Mouse (Mus musculus) heart, embryonic 16.5 days (tissue): ENCODE results near the gene Neurl3. TPM values are rescaled to one million over a fixed set of nuclear protein-coding genes. Genes with fewer than 3 reads are reported as not detected.

Experiments used
- ATAC-seq: fragments of 200-750 bp; cut with Nextera tagmentation; replicated peaks from 2 replicates; pipeline ENCODE4 v1.8.0; 2017; ENCODE audit warnings: moderate number of reproducible peaks; ENCODE audit not compliant: insufficient read depth, low FRiP score; ENCODE audit errors: extremely low read depth
- H3K27ac ChIP-seq: fragments of 300-500 bp; sonication (generic); 2 replicates; pipeline ENCODE4 v1.5.1; 2014; ENCODE audit warnings: mild to moderate bottlenecking, low read length, control low read depth, moderate library complexity
- H3K27me3 ChIP-seq: fragments of 300-500 bp; sonication (generic); 2 replicates; pipeline ENCODE4 v1.6.1; 2014; ENCODE audit warnings: low read length, mixed read lengths; ENCODE audit not compliant: control insufficient read depth, insufficient read depth
- H3K36me3 ChIP-seq: fragments of 300-500 bp; sonication (generic); 2 replicates; pipeline ENCODE4 v1.6.1; 2014; ENCODE audit not compliant: control insufficient read depth, insufficient read depth
- H3K4me1 ChIP-seq: fragments of 300-500 bp; sonication (generic); 2 replicates; pipeline ENCODE4 v1.6.1; 2014; ENCODE audit warnings: low read length, mixed read lengths; ENCODE audit not compliant: control insufficient read depth, insufficient read depth
- H3K4me2 ChIP-seq: fragments of 300-500 bp; sonication (generic); 2 replicates; pipeline ENCODE4 v1.6.1; 2014; ENCODE audit warnings: low read depth, mild to moderate bottlenecking, control low read depth, low read length
- H3K4me3 ChIP-seq: fragments of 300-500 bp; sonication (generic); 2 replicates; pipeline ENCODE4 v1.5.1; 2014; ENCODE audit warnings: mild to moderate bottlenecking, control low read depth, low read length
- H3K9ac ChIP-seq: fragments of 300-500 bp; sonication (generic); 2 replicates; pipeline ENCODE4 v1.6.1; 2014; ENCODE audit warnings: low read length, control low read depth
- H3K9me3 ChIP-seq: fragments of 300-500 bp; sonication (generic); replicated peaks from 2 replicates; pipeline ENCODE4 v1.6.1; 2016; ENCODE audit warnings: low read length; ENCODE audit not compliant: control insufficient read depth
- WGBS: fragments of 180-500 bp; shearing (Covaris S2); extraction: QIAGEN DNeasy Blood & Tissue Kit; methylation state at CpG from one replicate; pipeline ENCODE4 v1.1.7; 2014; 5-methylcytosine and 5-hydroxymethylcytosine counted together
- polyA plus RNA-seq: library from polyadenylated mRNA; unstranded; fragments of >200 nt; fragmentation: Nextera tagmentation; extraction: Ambion mirVana; gene quantifications from 2 replicates; pipeline ENCODE4 v1.2.1, GENCODE M21; 2015

Gene Neurl3
- polyA plus RNA-seq, 1 experiment from 2014 or later: 5.3 TPM

DNA sequence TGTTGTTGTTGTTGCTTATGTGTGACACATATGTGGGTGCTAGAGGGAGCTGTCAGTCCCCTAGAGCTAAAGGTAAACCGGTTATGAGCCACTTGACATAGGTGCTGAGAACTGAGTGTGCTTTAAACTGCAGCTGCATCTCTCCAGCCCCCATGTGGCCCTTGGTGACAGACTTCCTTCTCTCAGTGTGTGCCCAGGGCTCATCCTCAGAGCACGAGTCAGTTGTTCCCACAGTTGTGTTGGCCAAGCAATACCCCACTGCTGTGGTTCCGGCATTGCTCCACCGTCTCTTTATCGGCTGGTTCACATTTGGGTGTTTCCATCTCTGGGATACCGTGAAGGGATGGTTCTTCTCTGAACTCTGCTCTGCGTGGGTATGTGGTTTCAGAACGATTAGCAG, 17.2 kb downstream of the Neurl3 start:
- Histone ChIP-seq H3K4me1 (no peaks in the 10 kb centered on the region), H3K9me3 (peaks cover 10% of the 10 kb centered on the region), H3K36me3 (0 out of 2 replicates have a peak, but pooled peaks cover 2% of the 10 kb centered on the region), H3K27me3 (peaks cover 6% of the 10 kb centered on the region; the same call in 1 of the 2 replicates), H3K4me3 (no peak overlapping the region), H3K9ac (no peak overlapping the region), H3K27ac (no peak overlapping the region), H3K4me2 (no peak overlapping the region)
- WGBS: 85% methylated on average over 8 of the region's 8 CpGs
- no peak for ATAC-seq

DNA sequence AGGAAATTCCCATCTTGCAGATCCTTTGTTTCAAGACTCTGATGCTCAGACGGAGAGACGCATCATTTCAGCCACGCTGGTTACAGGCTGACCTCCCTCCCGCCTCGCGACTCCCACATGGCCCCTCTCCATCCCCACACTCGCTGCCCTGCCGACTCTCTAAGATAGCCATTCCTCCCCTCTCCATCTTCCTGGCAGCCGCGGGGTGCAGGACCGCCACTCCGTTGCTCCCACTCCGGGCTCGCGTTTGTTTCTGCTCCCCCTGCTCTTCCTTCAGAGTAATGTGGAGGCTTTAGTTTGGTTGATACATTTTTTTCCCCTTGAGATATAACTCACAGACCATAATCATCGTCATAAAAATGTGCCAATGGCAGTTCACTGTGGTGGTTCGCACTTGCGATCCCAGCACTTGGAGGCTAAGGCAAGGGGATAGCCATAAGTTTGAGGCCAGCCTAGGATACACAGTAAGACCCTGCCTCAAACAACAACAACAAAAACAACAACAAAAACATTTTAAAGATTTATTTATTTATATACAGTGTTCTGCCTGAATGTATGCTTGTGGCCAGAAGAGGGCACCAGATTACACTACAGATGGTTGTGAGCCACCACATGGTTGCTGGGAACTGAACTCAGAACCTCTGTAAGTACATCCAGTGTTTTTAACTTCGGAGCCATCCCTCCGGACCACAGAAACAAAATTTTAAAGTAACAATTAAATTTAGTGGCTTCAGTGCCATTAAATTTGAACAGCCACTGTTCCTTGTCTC, 18.4 kb downstream of the Neurl3 start:
- Histone ChIP-seq H3K27me3 (peaks cover 6% of the 10 kb centered on the region; the same call in 1 of the 2 replicates), H3K27ac (peak overlapping the region; percentile 76), H3K4me2 (no peak overlapping the region), H3K9ac (no peak overlapping the region), H3K4me3 (no peak overlapping the region), H3K36me3 (0 out of 2 replicates have a peak, but pooled peaks cover 2% of the 10 kb centered on the region), H3K9me3 (peaks cover 10% of the 10 kb centered on the region), H3K4me1 (no peaks in the 10 kb centered on the region)
- 0 out of 2 replicates have a peak, but pooled peaks have one; percentile 30 for ATAC-seq
- 27% methylated on average over 20 of the region's 20 CpGs for WGBS

DNA sequence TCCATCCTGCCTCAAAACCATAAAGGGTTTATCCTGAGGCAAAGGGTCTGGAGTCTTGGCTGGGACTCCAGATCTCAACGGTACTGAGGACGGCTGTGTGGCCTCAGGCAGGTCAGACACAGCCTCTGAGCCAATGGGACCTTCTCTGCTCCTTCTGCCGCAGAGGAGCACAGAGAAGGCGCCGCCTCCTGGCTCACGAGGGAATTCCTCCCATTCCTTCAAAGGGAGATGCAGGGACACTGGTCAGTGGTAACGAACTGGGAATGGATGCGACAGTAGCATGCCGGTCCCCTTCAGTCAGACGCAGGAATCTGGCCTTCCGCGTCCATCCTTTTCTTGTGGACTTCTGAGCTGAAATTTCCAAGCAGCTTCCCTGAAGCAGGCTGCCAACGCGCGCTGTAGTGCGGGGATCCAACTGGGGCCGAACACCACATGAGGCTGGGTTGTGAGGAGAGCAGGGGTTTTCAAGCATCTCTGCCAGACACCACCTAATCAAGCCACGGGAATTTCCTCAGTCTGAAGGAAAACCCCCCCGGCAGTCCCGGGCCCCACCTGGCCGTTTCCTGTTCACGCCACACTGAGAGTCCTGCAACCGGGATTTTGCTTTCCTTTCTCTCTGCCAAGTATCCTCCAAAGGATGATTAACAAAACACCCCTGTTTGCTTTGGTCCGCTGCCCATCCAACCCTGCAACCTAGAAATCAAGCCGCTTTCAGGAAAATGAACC, 19.7 kb downstream of the Neurl3 start:
- H3K4me2 ChIP-seq: peak overlapping the region; percentile 60
- peak; percentile 68 for ATAC-seq
- peak overlapping the region; percentile 76 for H3K27ac ChIP-seq
- H3K4me1 ChIP-seq: no peaks in the 10 kb centered on the region
- peaks cover 10% of the 10 kb centered on the region for H3K9me3 ChIP-seq
- H3K4me3 ChIP-seq: peak overlapping the region; percentile 24
- H3K27me3 ChIP-seq: peaks cover 6% of the 10 kb centered on the region; the same call in 1 of the 2 replicates
- 6% methylated on average over 25 of the region's 25 CpGs for WGBS
- H3K9ac ChIP-seq: 0 out of 2 replicates have a peak overlapping the region, but pooled peaks have one; percentile 5
- 0 out of 2 replicates have a peak, but pooled peaks cover 2% of the 10 kb centered on the region for H3K36me3 ChIP-seq

DNA sequence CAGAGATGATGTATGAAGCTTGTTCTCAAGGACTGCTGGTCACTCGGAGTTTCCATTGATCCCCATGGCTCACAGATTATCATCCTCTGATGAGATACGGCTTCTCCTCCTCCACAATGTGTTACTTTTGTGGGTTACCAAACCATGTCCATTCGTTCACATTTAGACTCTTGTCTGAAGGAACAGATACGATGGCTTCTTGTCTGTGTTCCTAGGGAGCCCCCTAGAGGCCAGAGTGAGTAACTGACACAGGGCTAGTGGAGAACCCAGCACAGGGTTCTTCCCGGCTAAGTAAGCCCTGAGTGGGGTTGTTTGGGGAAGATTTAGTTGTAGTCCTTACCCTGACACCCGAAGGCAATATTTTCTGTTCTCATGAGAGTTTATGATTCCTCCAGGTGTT, 21.7 kb downstream of the Neurl3 start:
- Histone ChIP-seq H3K9me3 (peaks cover 7% of the 10 kb centered on the region), H3K9ac (no peak overlapping the region), H3K27ac (no peak overlapping the region), H3K4me1 (no peaks in the 10 kb centered on the region), H3K4me2 (no peak overlapping the region), H3K36me3 (0 out of 2 replicates have a peak, but pooled peaks cover 2% of the 10 kb centered on the region), H3K4me3 (no peak overlapping the region), H3K27me3 (peaks cover 6% of the 10 kb centered on the region)
- ATAC-seq: no peak
- WGBS: 4% methylated on average over 6 of the region's 6 CpGs

DNA sequence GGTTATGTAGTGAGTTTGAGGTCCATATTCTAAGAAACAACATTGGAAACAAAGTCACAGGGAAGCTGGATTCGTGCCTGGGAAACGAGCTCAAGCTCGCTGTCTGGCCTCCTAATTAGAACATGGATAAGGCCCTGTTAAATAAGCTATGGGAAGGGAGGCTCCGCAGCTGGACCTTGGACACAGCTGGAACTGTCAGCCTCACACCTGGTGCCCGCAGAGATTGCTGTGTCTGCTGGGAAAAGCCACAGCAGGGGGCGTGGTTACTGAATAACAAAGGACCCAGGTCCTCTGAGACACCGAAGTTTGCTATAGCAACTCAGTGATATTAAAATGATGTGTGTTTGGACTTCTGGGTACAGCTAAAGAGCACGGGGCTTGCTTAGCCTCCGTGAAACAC, 23.1 kb downstream of the Neurl3 start:
- H3K9ac ChIP-seq: no peak overlapping the region
- H3K27me3 ChIP-seq: peaks cover 6% of the 10 kb centered on the region
- 0 out of 2 replicates have a peak, but pooled peaks cover under 1% of the 10 kb centered on the region for H3K36me3 ChIP-seq
- H3K27ac ChIP-seq: no peak overlapping the region
- no peaks in the 10 kb centered on the region for H3K4me1 ChIP-seq
- no peak overlapping the region for H3K4me2 ChIP-seq
- no peak for ATAC-seq
- no peak overlapping the region for H3K4me3 ChIP-seq
- 14% methylated on average over 9 of the region's 9 CpGs for WGBS
- peaks cover 3% of the 10 kb centered on the region for H3K9me3 ChIP-seq

DNA sequence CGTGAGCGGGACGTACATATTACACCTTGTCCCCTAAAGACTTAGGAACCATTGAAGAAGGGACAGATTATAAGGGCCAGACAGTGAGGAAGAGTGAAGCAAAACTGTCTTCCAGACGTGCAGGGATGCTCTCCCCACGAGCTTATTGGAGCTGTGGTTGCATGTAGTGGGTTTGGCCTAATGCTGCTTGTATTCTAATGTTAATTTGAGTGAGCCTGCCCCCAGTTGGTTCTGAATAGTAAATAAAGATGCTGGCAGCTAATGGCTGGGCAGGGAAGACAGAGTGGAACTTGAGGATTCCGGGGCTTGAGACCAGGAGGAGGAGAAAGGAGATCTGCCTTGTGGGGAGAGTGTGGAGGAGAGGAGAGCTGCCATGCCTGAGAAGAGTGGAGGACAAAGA, 27.8 kb downstream of the Neurl3 start:
- H3K36me3 ChIP-seq: no peaks in the 10 kb centered on the region
- H3K4me1 ChIP-seq: peaks cover 8% of the 10 kb centered on the region
- no peak overlapping the region for H3K27ac ChIP-seq
- no peak overlapping the region for H3K4me3 ChIP-seq
- ATAC-seq: no peak
- H3K9ac ChIP-seq: no peak overlapping the region
- no peaks in the 10 kb centered on the region; the same call in 1 of the 2 replicates for H3K27me3 ChIP-seq
- WGBS: 62% methylated on average over 6 of the region's 6 CpGs
- H3K4me2 ChIP-seq: no peak overlapping the region
- H3K9me3 ChIP-seq: no peaks in the 10 kb centered on the region

DNA sequence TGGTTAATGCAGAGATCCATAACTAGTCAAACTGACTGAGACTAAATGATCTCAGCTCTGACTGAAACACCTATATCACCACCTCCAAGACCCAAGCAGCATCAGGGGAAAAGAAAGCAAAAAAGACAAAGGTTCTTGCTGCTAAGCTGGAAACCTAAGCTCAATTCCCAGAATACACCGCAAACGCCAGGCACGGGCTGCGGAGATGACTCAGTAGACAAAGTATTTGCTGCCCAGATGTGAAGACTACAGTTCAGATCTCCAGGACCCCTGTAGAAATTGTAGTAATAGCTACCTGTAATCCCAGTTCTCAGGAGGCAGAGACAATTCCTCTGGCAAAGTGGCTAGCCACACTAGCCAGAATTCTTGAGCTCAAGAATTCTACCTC, 29.7 kb downstream of the Neurl3 start:
- no peaks in the 10 kb centered on the region for H3K9me3 ChIP-seq
- peak overlapping the region; percentile 84; the same call in 1 of the 2 replicates for H3K4me2 ChIP-seq
- no peaks in the 10 kb centered on the region; the same call in 1 of the 2 replicates for H3K27me3 ChIP-seq
- H3K36me3 ChIP-seq: no peaks in the 10 kb centered on the region
- no peak overlapping the region; the same call in 1 of the 2 replicates for H3K9ac ChIP-seq
- WGBS: 80% methylated on average over 4 of the region's 4 CpGs
- no peak for ATAC-seq
- no peak overlapping the region for H3K27ac ChIP-seq
- H3K4me3 ChIP-seq: no peak overlapping the region; the same call in 1 of the 2 replicates
- peaks cover 8% of the 10 kb centered on the region for H3K4me1 ChIP-seq

DNA sequence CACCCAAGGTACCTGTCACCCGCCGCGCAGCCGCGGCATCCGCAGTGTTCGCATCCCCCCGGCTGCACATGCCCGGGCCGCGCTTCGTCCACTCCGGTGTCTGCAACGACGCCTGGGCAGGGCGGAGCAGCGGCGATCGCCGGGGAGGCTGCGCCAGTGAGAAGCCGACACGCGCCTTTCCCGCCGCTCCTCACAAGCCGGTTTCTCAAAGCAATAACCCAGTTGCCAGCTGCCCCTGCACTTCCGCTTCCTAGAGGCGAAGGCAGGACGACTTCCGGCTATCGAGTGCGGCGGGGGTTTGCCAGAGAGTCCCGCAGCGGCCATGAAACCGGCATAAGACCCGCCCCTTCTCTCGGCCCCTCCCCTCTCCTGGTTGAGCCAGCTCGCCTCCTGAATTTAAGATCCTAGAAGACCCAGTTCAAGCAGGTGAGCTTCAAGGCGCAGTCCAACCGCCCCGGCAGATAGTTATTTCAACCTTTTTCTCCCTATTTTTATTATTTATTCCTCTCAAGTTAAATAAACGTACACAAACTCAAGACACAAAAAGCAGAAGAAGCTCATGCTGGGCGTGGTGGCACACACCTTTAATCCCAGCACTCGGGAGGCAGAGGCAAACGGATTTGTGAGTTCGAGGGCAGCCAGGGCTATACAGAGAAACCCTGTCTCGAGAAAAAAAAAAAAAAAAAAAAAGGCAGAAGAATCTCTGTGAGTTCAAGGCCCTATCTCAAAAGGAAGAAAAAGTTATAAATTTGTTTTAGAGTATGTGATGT, 30.2 kb downstream of the Neurl3 start, which contains the start of gene Uggt1:
Uggt1 (minus strand) TSS at position 663 of the 770 bp plus-strand sequence.
- no peaks in the 10 kb centered on the region for H3K36me3 ChIP-seq
- H3K4me1 ChIP-seq: peaks cover 8% of the 10 kb centered on the region
- no peaks in the 10 kb centered on the region for H3K9me3 ChIP-seq
- peak; percentile 97 for ATAC-seq
- H3K27me3 ChIP-seq: no peaks in the 10 kb centered on the region; the same call in 1 of the 2 replicates
- WGBS: 2% methylated on average over 49 of the region's 49 CpGs
- H3K27ac ChIP-seq: peak within 1 kb of the TSS; percentile 74
- peak within 1 kb of the TSS; percentile 89 for H3K4me3 ChIP-seq
- peak within 1 kb of the TSS; percentile 84 for H3K4me2 ChIP-seq
- H3K9ac ChIP-seq: peak within 1 kb of the TSS; percentile 84
